Mouse (Mus musculus) forebrain, postnatal 0 days (tissue): Measurements from ENCODE around the gene Epb41l5. TPM values are rescaled to one million over a fixed set of nuclear protein-coding genes. Genes with fewer than 3 reads are reported as not detected.

Experiments
- ATAC-seq: fragments of 200-750 bp; cut with Nextera tagmentation; 2 replicates; pipeline ENCODE4 v1.8.0; 2017; ENCODE audit warnings: mild to moderate bottlenecking, moderate library complexity
- DNase-seq: peaks from one replicate; pipeline ENCODE4 v3.0.0-alpha.2; 2015
- H3K27ac ChIP-seq: fragments of 300-500 bp; sonication (generic); 2 replicates; pipeline ENCODE4 v1.5.1; 2014; ENCODE audit warnings: low read depth, mild to moderate bottlenecking, antibody characterized with exemption, low read length, moderate library complexity, mixed read lengths
- H3K27me3 ChIP-seq: fragments of 300-500 bp; sonication (generic); 2 replicates; pipeline ENCODE4 v1.6.1; 2014; ENCODE audit warnings: mild to moderate bottlenecking, low read length, mixed read lengths; ENCODE audit not compliant: insufficient read depth
- H3K36me3 ChIP-seq: fragments of 300-500 bp; sonication (generic); 2 replicates; pipeline ENCODE4 v1.6.1; 2014; ENCODE audit warnings: mild to moderate bottlenecking, moderate library complexity; ENCODE audit not compliant: insufficient read depth
- H3K4me1 ChIP-seq: fragments of 300-500 bp; sonication (generic); 2 replicates; pipeline ENCODE4 v1.6.1; 2014; ENCODE audit warnings: antibody characterized with exemption; ENCODE audit not compliant: insufficient read depth
- H3K4me2 ChIP-seq: fragments of 300-500 bp; sonication (generic); 2 replicates; pipeline ENCODE4 v1.6.1; 2014; ENCODE audit warnings: low read depth, mild to moderate bottlenecking, moderate library complexity
- H3K4me3 ChIP-seq: fragments of 300-500 bp; sonication (generic); 2 replicates; pipeline ENCODE4 v1.5.1; 2014; ENCODE audit warnings: low read depth, low read length, mixed read lengths
- H3K9ac ChIP-seq: fragments of 300-500 bp; sonication (generic); 2 replicates; pipeline ENCODE4 v1.6.1; 2014; ENCODE audit warnings: mild to moderate bottlenecking
- H3K9me3 ChIP-seq: fragments of 300-500 bp; sonication (generic); 2 replicates; pipeline ENCODE4 v1.6.1; 2016; ENCODE audit warnings: low read length
- CTCF ChIP-seq: sonication (generic); IDR thresholded peaks from 2 replicates; pipeline ENCODE4 v1.5.1; 2016; ENCODE audit warnings: antibody characterized with exemption, control low read depth, low read depth
- WGBS: fragments of 180-500 bp; shearing (Covaris S2); extraction: QIAGEN DNeasy Blood & Tissue Kit; methylation state at CpG from one replicate; pipeline ENCODE4 v1.1.7; 2014; 5-methylcytosine and 5-hydroxymethylcytosine counted together
- polyA plus RNA-seq: library from polyadenylated mRNA; unstranded; fragments of >200 nt; fragmentation: Nextera tagmentation; extraction: Ambion mirVana; gene quantifications from 2 replicates; pipeline ENCODE4 v1.2.1, GENCODE M21; 2015
- total RNA-seq: library from RNA; depleted of rRNA; stranded (reverse); fragments of >200 nt; gene quantifications from 2 replicates; pipeline ENCODE4 v1.2.3, GENCODE M21; 2014; rRNA removed

The Epb41l5 gene
- total RNA-seq (12.2 and 12.9 TPM in 2 replicates), polyA plus RNA-seq (5.5 and 9.7 TPM in 2 replicates)

- H3K36me3 ChIP-seq: no peaks in the 10 kb centered on the region
- no peaks in the 10 kb centered on the region for H3K4me1 ChIP-seq
- peak within 1 kb of the TSS; percentile 73 for H3K9ac ChIP-seq
- TF ChIP-seq CTCF: no peak
- no peaks in the 10 kb centered on the region for H3K27me3 ChIP-seq
- peak within 1 kb of the TSS; percentile 92 for H3K4me3 ChIP-seq
- under 1% methylated on average over 86 of the region's 86 CpGs for WGBS
- no peaks in the 10 kb centered on the region for H3K9me3 ChIP-seq
- DNase-seq: peak; percentile 87
- peak within 1 kb of the TSS; percentile 66 for H3K27ac ChIP-seq
- ATAC-seq: peak; percentile 97
- H3K4me2 ChIP-seq: peak within 1 kb of the TSS; percentile 91
These were observed at the start of gene Epb41l5 for GRCm38 (mm10) chr1:119648205-119649111. TSS of gene Epb41l5 (minus strand) at chr1:119649000.

- H3K36me3 ChIP-seq: peaks cover 4% of the 10 kb centered on the region; the same call in 1 of the 2 replicates
- no peak for ATAC-seq
- no peaks in the 10 kb centered on the region for H3K4me1 ChIP-seq
- H3K9me3 ChIP-seq: no peaks in the 10 kb centered on the region
- H3K9ac ChIP-seq: no peak overlapping the region
- DNase-seq: no peak
- H3K27ac ChIP-seq: no peak overlapping the region
- no peak overlapping the region for H3K4me2 ChIP-seq
- no peak overlapping the region for H3K4me3 ChIP-seq
- 100% methylated on average over 1 of the region's 1 CpGs for WGBS
- no peak for TF ChIP-seq CTCF
- H3K27me3 ChIP-seq: no peaks in the 10 kb centered on the region
These were observed 48.1 kb upstream of the Epb41l5 start for GRCm38 (mm10) chr1:119696860-119697259.

GRCm38 (mm10) chr1:119685773-119686558 lies 37.2 kb upstream of the Epb41l5 start:
- Histone ChIP-seq H3K4me2 (no peak overlapping the region), H3K4me3 (no peak overlapping the region), H3K9ac (no peak overlapping the region), H3K27me3 (no peaks in the 10 kb centered on the region), H3K9me3 (no peaks in the 10 kb centered on the region), H3K27ac (no peak overlapping the region), H3K36me3 (peaks cover 8% of the 10 kb centered on the region; the same call in 1 of the 2 replicates), H3K4me1 (no peaks in the 10 kb centered on the region)
- no peak for TF ChIP-seq CTCF
- ATAC-seq (no peak), DNase-seq (no peak)
- WGBS: 97% methylated on average over 3 of the region's 3 CpGs

GRCm38 (mm10) chr1:119681663-119682213 lies 32.9 kb upstream of the Epb41l5 start:
- peak; percentile 16 for DNase-seq
- H3K9ac ChIP-seq: no peak overlapping the region

GRCm38 (mm10) chr1:119674984-119675383 lies 26.2 kb upstream of the Epb41l5 start:
- peak; percentile 52 for DNase-seq
- peak; percentile 82 for ATAC-seq
- 61% methylated on average over 1 of the region's 1 CpGs for WGBS
- H3K36me3 ChIP-seq: peaks cover 15% of the 10 kb centered on the region; the same call in 1 of the 2 replicates
- no peaks in the 10 kb centered on the region for H3K4me1 ChIP-seq
- peak; percentile 80 for TF ChIP-seq CTCF
- H3K9ac ChIP-seq: no peak overlapping the region
- H3K27ac ChIP-seq: no peak overlapping the region
- H3K9me3 ChIP-seq: no peaks in the 10 kb centered on the region
- H3K4me3 ChIP-seq: no peak overlapping the region
- H3K27me3 ChIP-seq: no peaks in the 10 kb centered on the region
- no peak overlapping the region for H3K4me2 ChIP-seq

More at GRCm38 (mm10) chr1:119681663-119682213, 32.9 kb upstream of the Epb41l5 start:
- no peak for TF ChIP-seq CTCF
- no peaks in the 10 kb centered on the region for H3K27me3 ChIP-seq
- H3K4me1 ChIP-seq: no peaks in the 10 kb centered on the region
- peak; percentile 55 for ATAC-seq
- H3K9me3 ChIP-seq: no peaks in the 10 kb centered on the region
- WGBS: 13% methylated on average over 2 of the region's 2 CpGs
- H3K4me3 ChIP-seq: no peak overlapping the region
- H3K36me3 ChIP-seq: peaks cover 12% of the 10 kb centered on the region; the same call in 1 of the 2 replicates
- H3K4me2 ChIP-seq: no peak overlapping the region
- no peak overlapping the region for H3K27ac ChIP-seq

- Histone ChIP-seq H3K36me3 (no peaks in the 10 kb centered on the region), H3K4me2 (no peak overlapping the region), H3K4me3 (no peak overlapping the region), H3K4me1 (no peaks in the 10 kb centered on the region), H3K9ac (no peak overlapping the region), H3K9me3 (no peaks in the 10 kb centered on the region), H3K27ac (no peak overlapping the region), H3K27me3 (no peaks in the 10 kb centered on the region)
- DNase-seq: no peak
- 90% methylated on average over 7 of the region's 7 CpGs for WGBS
- no peak for TF ChIP-seq CTCF
- no peak for ATAC-seq
These were observed 18.1 kb upstream of the Epb41l5 start for GRCm38 (mm10) chr1:119666904-119667303.
